ENCODE assay signal across 8 mouse cellular contexts in genomic region chr3:33142398-33142797, GRCm38 (mm10). TPM values are rescaled to one million over a fixed set of nuclear protein-coding genes. Genes with fewer than 3 reads are reported as not detected.
DNase-seq lines count a peak whose midpoint lies in the region; ATAC-seq and TF ChIP-seq lines count a peak whose summit lies in the region.

No protein-coding gene starts in this region.

- DNase-seq in heart, adult 18-20 months, result no peak
- peak; percentile 20 for DNase-seq in adrenal gland, postnatal 14 days
- peak; percentile 44 for DNase-seq in stomach, postnatal 0 days (ENCODE audit: low spot score)
- DNase-seq in B cell, adult 2 months, result no peak

- under 1% methylated on average over 17 of the region's 17 CpGs for WGBS in heart, embryonic 13.5 days
- WGBS in forebrain, embryonic 15.5 days, result 0% methylated on average over 17 of the region's 17 CpGs
- WGBS in limb, embryonic 13.5 days, result under 1% methylated on average over 17 of the region's 17 CpGs
- WGBS in stomach, postnatal 0 days, result under 1% methylated on average over 17 of the region's 17 CpGs

- peaks cover 55% of the 10 kb centered on the region for H3K27me3 ChIP-seq in heart, embryonic 13.5 days (replicated peaks)
- peaks cover 23% of the 10 kb centered on the region for H3K27me3 ChIP-seq in forebrain, embryonic 15.5 days
- H3K27me3 ChIP-seq in limb, embryonic 13.5 days, result peaks cover 43% of the 10 kb centered on the region
- H3K27me3 ChIP-seq in stomach, postnatal 0 days (ENCODE audit: control insufficient read depth, insufficient read depth, low read length), result 0 out of 2 replicates have a peak, but pooled peaks cover 4% of the 10 kb centered on the region

- H3K36me3 ChIP-seq in heart, embryonic 13.5 days, result no peaks in the 10 kb centered on the region
- no peaks in the 10 kb centered on the region for H3K36me3 ChIP-seq in forebrain, embryonic 15.5 days
- no peaks in the 10 kb centered on the region for H3K36me3 ChIP-seq in limb, embryonic 13.5 days
- no peaks in the 10 kb centered on the region for H3K36me3 ChIP-seq in stomach, postnatal 0 days (ENCODE audit: control insufficient read depth, insufficient read depth, low read length)

- peak overlapping the region; percentile 87 for H3K4me2 ChIP-seq in heart, embryonic 13.5 days
- peak overlapping the region; percentile 93 for H3K4me2 ChIP-seq in forebrain, embryonic 15.5 days (replicated peaks)
- peak overlapping the region; percentile 82 for H3K4me2 ChIP-seq in limb, embryonic 13.5 days (replicated peaks)
- peak overlapping the region; percentile 74 for H3K4me2 ChIP-seq in stomach, postnatal 0 days (replicated peaks; ENCODE audit: low read depth)

- H3K4me3 ChIP-seq in heart, embryonic 13.5 days, result peak overlapping the region; percentile 72
- peak overlapping the region; percentile 83 for H3K4me3 ChIP-seq in forebrain, embryonic 15.5 days
- H3K4me3 ChIP-seq in limb, embryonic 13.5 days, result peak overlapping the region; percentile 60
- H3K4me3 ChIP-seq in stomach, postnatal 0 days (ENCODE audit: low read depth, low read length), result peak overlapping the region; percentile 48

- peaks cover 7% of the 10 kb centered on the region for H3K4me1 ChIP-seq in heart, embryonic 13.5 days
- peaks cover 13% of the 10 kb centered on the region for H3K4me1 ChIP-seq in forebrain, embryonic 15.5 days
- peaks cover 10% of the 10 kb centered on the region for H3K4me1 ChIP-seq in limb, embryonic 13.5 days
- 0 out of 2 replicates have a peak, but pooled peaks cover 3% of the 10 kb centered on the region for H3K4me1 ChIP-seq in stomach, postnatal 0 days (replicated peaks; ENCODE audit: control insufficient read depth, insufficient read depth)

- no peak for ATAC-seq in heart, embryonic 13.5 days (ENCODE audit: extremely low read depth, insufficient number of reproducible peaks, low FRiP score, low TSS enrichment)
- peak; percentile 39 for ATAC-seq in forebrain, embryonic 15.5 days (replicated peaks)
- ATAC-seq in limb, embryonic 13.5 days (ENCODE audit: low FRiP score, low read depth), result peak; percentile 26; the same call in 1 of the 2 replicates
- peak; percentile 33; the same call in 1 of the 2 replicates for ATAC-seq in stomach, postnatal 0 days (ENCODE audit: low FRiP score, low TSS enrichment)
- no peak; the same call in 1 of the 2 replicates for ATAC-seq in cerebellum, adult (ENCODE audit: insufficient number of reproducible peaks, low FRiP score, low TSS enrichment)

- H3K9ac ChIP-seq in heart, embryonic 13.5 days, result peak overlapping the region; percentile 60; the same call in 1 of the 2 replicates
- peak overlapping the region; percentile 68 for H3K9ac ChIP-seq in forebrain, embryonic 15.5 days (replicated peaks)
- peak overlapping the region; percentile 51 for H3K9ac ChIP-seq in limb, embryonic 13.5 days
- 0 out of 2 replicates have a peak overlapping the region, but pooled peaks have one; percentile 9 for H3K9ac ChIP-seq in stomach, postnatal 0 days (ENCODE audit: low read length)

- no peak for TF ChIP-seq EP300 in stomach, postnatal 0 days (optimal IDR thresholded peaks at IDR 0.05)

- no peak for TF ChIP-seq CTCF in stomach, postnatal 0 days (IDR thresholded peaks at IDR 0.05; ENCODE audit: low read depth)

- no peaks in the 10 kb centered on the region for H3K9me3 ChIP-seq in heart, embryonic 13.5 days
- H3K9me3 ChIP-seq in forebrain, embryonic 15.5 days, result no peaks in the 10 kb centered on the region
- H3K9me3 ChIP-seq in limb, embryonic 13.5 days, result no peaks in the 10 kb centered on the region
- no peaks in the 10 kb centered on the region for H3K9me3 ChIP-seq in stomach, postnatal 0 days (ENCODE audit: control insufficient read depth, low read length)

- no peak overlapping the region for H3K27ac ChIP-seq in heart, embryonic 13.5 days (replicated peaks)
- no peak overlapping the region for H3K27ac ChIP-seq in forebrain, embryonic 15.5 days (replicated peaks)
- no peak overlapping the region for H3K27ac ChIP-seq in limb, embryonic 13.5 days
- no peak overlapping the region for H3K27ac ChIP-seq in stomach, postnatal 0 days (replicated peaks)

RNA-seq across cellular contexts. Expression of gene Pex5l, which starts 0.6 kb away (rescaled TPM):
- not detected in 2 replicates for polyA plus RNA-seq in heart, embryonic 13.5 days (2015; fragmentation: Nextera tagmentation; extraction: Ambion mirVana)
- under 1 TPM; 0.45 to 0.46 TPM for total RNA-seq in heart, adult 18-20 months (2021)
- 3.9 and 6.7 TPM in 2 replicates for total RNA-seq in adrenal gland, postnatal 14 days (2021)
- 1.3 and 1.7 TPM in 2 replicates for polyA plus RNA-seq in forebrain, embryonic 15.5 days (2015; fragmentation: Nextera tagmentation; extraction: Ambion mirVana)
- polyA plus RNA-seq in limb, embryonic 13.5 days (2015; fragmentation: Nextera tagmentation; extraction: Ambion mirVana), result 0.24 and 0.39 TPM in 2 replicates
- 0.38 and 0.61 TPM in 2 replicates for polyA plus RNA-seq in stomach, postnatal 0 days (2015; fragmentation: Nextera tagmentation; extraction: Ambion mirVana)

Comparison
In these comparisons a context has a peak if more than half of its experiments do, and no peak if none do; other contexts are left out.
1. ATAC-seq: peak in forebrain, embryonic 15.5 days (single experiment), limb, embryonic 13.5 days (single experiment) and stomach, postnatal 0 days (single experiment); none in heart, embryonic 13.5 days (single experiment) and cerebellum, adult (single experiment).
2. H3K9ac ChIP-seq: peak in every context shown above with its lines; median percentile 68 in forebrain, embryonic 15.5 days; 60 in heart, embryonic 13.5 days; 51 in limb, embryonic 13.5 days; 9 in stomach, postnatal 0 days.
3. DNase-seq: peak in adrenal gland, postnatal 14 days (single experiment) and stomach, postnatal 0 days (single experiment); none in heart, adult 18-20 months (0 of 2) and B cell, adult 2 months (0 of 2).
4. Peak in every context shown above with its lines, with median percentiles within 50 percentile points of each other: H3K4me2 ChIP-seq and H3K4me3 ChIP-seq.